Mouse (Mus musculus): Measurements from ENCODE around the gene C1qtnf9. TPM values are rescaled to one million over a fixed set of nuclear protein-coding genes. Genes with fewer than 3 reads are reported as not detected.

Gene C1qtnf9
- total RNA-seq, 1 experiment from 2014 or later, result not detected

- no peak for ATAC-seq (replicated peaks; ENCODE audit: insufficient number of reproducible peaks, low FRiP score, low TSS enrichment, poor library complexity, severe bottlenecking)
Measured at GRCm38 (mm10) chr14:60776521-60776920, 8.6 kb downstream of the C1qtnf9 start.

GRCm38 (mm10) chr14:60777485-60777919 lies 9.6 kb downstream of the C1qtnf9 start:
- 0 out of 2 replicates have a peak, but pooled peaks have one; percentile 37 for ATAC-seq (replicated peaks; ENCODE audit: insufficient number of reproducible peaks, low FRiP score, low TSS enrichment, poor library complexity, severe bottlenecking)

- no peak for ATAC-seq (replicated peaks; ENCODE audit: insufficient number of reproducible peaks, low FRiP score, low TSS enrichment, poor library complexity, severe bottlenecking)
Measured at GRCm38 (mm10) chr14:60779198-60779597, 11.3 kb downstream of the C1qtnf9 start.

- ATAC-seq (replicated peaks; ENCODE audit: insufficient number of reproducible peaks, low FRiP score, low TSS enrichment, poor library complexity, severe bottlenecking), result no peak
Measured at GRCm38 (mm10) chr14:60782121-60782656, 14.3 kb downstream of the C1qtnf9 start.

- no peak for ATAC-seq (replicated peaks; ENCODE audit: insufficient number of reproducible peaks, low FRiP score, low TSS enrichment, poor library complexity, severe bottlenecking)
Measured at GRCm38 (mm10) chr14:60783196-60783595, 15.3 kb downstream of the C1qtnf9 start.

- ATAC-seq (replicated peaks; ENCODE audit: insufficient number of reproducible peaks, low FRiP score, low TSS enrichment, poor library complexity, severe bottlenecking), result peak; percentile 95
Measured at GRCm38 (mm10) chr14:60784427-60785315, 16.7 kb downstream of the C1qtnf9 start, which contains the start of gene Mipep. TSS of gene Mipep (plus strand) at chr14:60784573.

- peak; percentile 84 for ATAC-seq (replicated peaks; ENCODE audit: insufficient number of reproducible peaks, low FRiP score, low TSS enrichment, poor library complexity, severe bottlenecking)
Measured at GRCm38 (mm10) chr14:60790103-60790502, 22.2 kb downstream of the C1qtnf9 start.

- no peak for ATAC-seq (replicated peaks; ENCODE audit: insufficient number of reproducible peaks, low FRiP score, low TSS enrichment, poor library complexity, severe bottlenecking)
Measured at GRCm38 (mm10) chr14:60796600-60797322, 28.8 kb downstream of the C1qtnf9 start.

GRCm38 (mm10) chr14:60797596-60797995 lies 29.7 kb downstream of the C1qtnf9 start:
- no peak for ATAC-seq (replicated peaks; ENCODE audit: insufficient number of reproducible peaks, low FRiP score, low TSS enrichment, poor library complexity, severe bottlenecking)

GRCm38 (mm10) chr14:60798721-60799120 lies 30.8 kb downstream of the C1qtnf9 start:
- ATAC-seq (replicated peaks; ENCODE audit: insufficient number of reproducible peaks, low FRiP score, low TSS enrichment, poor library complexity, severe bottlenecking), result 0 out of 2 replicates have a peak, but pooled peaks have one; percentile 27

- ATAC-seq (replicated peaks; ENCODE audit: insufficient number of reproducible peaks, low FRiP score, low TSS enrichment, poor library complexity, severe bottlenecking), result no peak
Measured at GRCm38 (mm10) chr14:60799762-60800728, 32.1 kb downstream of the C1qtnf9 start.

GRCm38 (mm10) chr14:60802026-60802425 lies 34.1 kb downstream of the C1qtnf9 start:
- ATAC-seq (replicated peaks; ENCODE audit: insufficient number of reproducible peaks, low FRiP score, low TSS enrichment, poor library complexity, severe bottlenecking), result no peak

GRCm38 (mm10) chr14:60804978-60805377 lies 37.0 kb downstream of the C1qtnf9 start:
- no peak for ATAC-seq (replicated peaks; ENCODE audit: insufficient number of reproducible peaks, low FRiP score, low TSS enrichment, poor library complexity, severe bottlenecking)

GRCm38 (mm10) chr14:60805871-60806270 lies 37.9 kb downstream of the C1qtnf9 start:
- no peak for ATAC-seq (replicated peaks; ENCODE audit: insufficient number of reproducible peaks, low FRiP score, low TSS enrichment, poor library complexity, severe bottlenecking)

GRCm38 (mm10) chr14:60806891-60807344 lies 39.0 kb downstream of the C1qtnf9 start:
- no peak for ATAC-seq (replicated peaks; ENCODE audit: insufficient number of reproducible peaks, low FRiP score, low TSS enrichment, poor library complexity, severe bottlenecking)

- ATAC-seq (replicated peaks; ENCODE audit: insufficient number of reproducible peaks, low FRiP score, low TSS enrichment, poor library complexity, severe bottlenecking), result no peak
Measured at GRCm38 (mm10) chr14:60809881-60810280, 41.9 kb downstream of the C1qtnf9 start.

- no peak for ATAC-seq (replicated peaks; ENCODE audit: insufficient number of reproducible peaks, low FRiP score, low TSS enrichment, poor library complexity, severe bottlenecking)
Measured at GRCm38 (mm10) chr14:60811547-60811946, 43.6 kb downstream of the C1qtnf9 start.

GRCm38 (mm10) chr14:60815098-60815497 lies 47.2 kb downstream of the C1qtnf9 start:
- ATAC-seq (replicated peaks; ENCODE audit: insufficient number of reproducible peaks, low FRiP score, low TSS enrichment, poor library complexity, severe bottlenecking), result no peak
